Mouse (Mus musculus) limb, embryonic 12.5 days (tissue): ENCODE measurements around the gene Tenm3. TPM values are rescaled to one million over a fixed set of nuclear protein-coding genes. Genes with fewer than 3 reads are reported as not detected.

Source experiments
- ATAC-seq: fragments of 200-750 bp; cut with Nextera tagmentation; 2 replicates; pipeline ENCODE4 v1.8.0; 2017; ENCODE audit warnings: low read depth, moderate TSS enrichment; ENCODE audit not compliant: insufficient number of reproducible peaks, insufficient read depth, low FRiP score, low TSS enrichment
- H3K27ac ChIP-seq: fragments of 300-500 bp; sonication (generic); 2 replicates; pipeline ENCODE4 v1.5.1; 2016; ENCODE audit warnings: mild to moderate bottlenecking, moderate library complexity
- H3K27me3 ChIP-seq: fragments of 300-500 bp; sonication (generic); 2 replicates; pipeline ENCODE4 v1.6.1; 2016; ENCODE audit warnings: mild to moderate bottlenecking, moderate library complexity
- H3K36me3 ChIP-seq: fragments of 300-500 bp; sonication (generic); 2 replicates; pipeline ENCODE4 v1.6.1; 2016; ENCODE audit warnings: mild to moderate bottlenecking, moderate library complexity
- H3K4me1 ChIP-seq: fragments of 300-500 bp; sonication (generic); replicated peaks from 2 replicates; pipeline ENCODE4 v1.6.1; 2016
- H3K4me2 ChIP-seq: fragments of 300-500 bp; sonication (generic); 2 replicates; pipeline ENCODE4 v1.6.1; 2016; ENCODE audit warnings: mild to moderate bottlenecking, moderate library complexity
- H3K4me3 ChIP-seq: fragments of 300-500 bp; sonication (generic); replicated peaks from 2 replicates; pipeline ENCODE4 v1.5.1; 2016; ENCODE audit warnings: mild to moderate bottlenecking
- H3K9ac ChIP-seq: fragments of 300-500 bp; sonication (generic); replicated peaks from 2 replicates; pipeline ENCODE4 v1.6.1; 2016; ENCODE audit warnings: mild to moderate bottlenecking, moderate library complexity
- H3K9me3 ChIP-seq: fragments of 300-500 bp; sonication (generic); 2 replicates; pipeline ENCODE4 v1.6.1; 2016; ENCODE audit warnings: mild to moderate bottlenecking, moderate library complexity
- WGBS: fragments of 180-500 bp; shearing (Covaris S2); methylation state at CpG from one replicate; pipeline ENCODE4 v1.1.7; 2016; 5-methylcytosine and 5-hydroxymethylcytosine counted together
- polyA plus RNA-seq: library from polyadenylated mRNA; unstranded; fragments of >200 nt; fragmentation: Nextera tagmentation; extraction: Ambion mirVana; gene quantifications from 2 replicates; pipeline ENCODE4 v1.2.1, GENCODE M21; 2016

Gene Tenm3
- polyA plus RNA-seq, 1 experiment from 2014 or later = 47.1 TPM

- Histone ChIP-seq H3K27me3 (0 out of 2 replicates have a peak, but pooled peaks cover 4% of the 10 kb centered on the region), H3K4me3 (no peak overlapping the region), H3K4me2 (no peak overlapping the region), H3K9ac (no peak overlapping the region), H3K9me3 (no peaks in the 10 kb centered on the region), H3K36me3 (no peaks in the 10 kb centered on the region; the same call in 1 of the 2 replicates), H3K27ac (0 out of 2 replicates have a peak overlapping the region, but pooled peaks have one; percentile 23), H3K4me1 (peaks cover 24% of the 10 kb centered on the region)
- no peak for ATAC-seq
- 45% methylated on average over 1 of the region's 1 CpGs for WGBS
Observed at GRCm38 (mm10) chr8:48670387-48670786, 173.4 kb downstream of the Tenm3 start.

GRCm38 (mm10) chr8:48665193-48665592 lies 178.6 kb downstream of the Tenm3 start:
- Histone ChIP-seq H3K9ac (no peak overlapping the region), H3K36me3 (no peaks in the 10 kb centered on the region), H3K27me3 (0 out of 2 replicates have a peak, but pooled peaks cover 4% of the 10 kb centered on the region), H3K27ac (no peak overlapping the region), H3K9me3 (no peaks in the 10 kb centered on the region), H3K4me1 (peaks cover 5% of the 10 kb centered on the region; the same call in 1 of the 2 replicates), H3K4me3 (no peak overlapping the region), H3K4me2 (no peak overlapping the region)
- ATAC-seq = no peak
- WGBS = 92% methylated on average over 3 of the region's 3 CpGs

DNA sequence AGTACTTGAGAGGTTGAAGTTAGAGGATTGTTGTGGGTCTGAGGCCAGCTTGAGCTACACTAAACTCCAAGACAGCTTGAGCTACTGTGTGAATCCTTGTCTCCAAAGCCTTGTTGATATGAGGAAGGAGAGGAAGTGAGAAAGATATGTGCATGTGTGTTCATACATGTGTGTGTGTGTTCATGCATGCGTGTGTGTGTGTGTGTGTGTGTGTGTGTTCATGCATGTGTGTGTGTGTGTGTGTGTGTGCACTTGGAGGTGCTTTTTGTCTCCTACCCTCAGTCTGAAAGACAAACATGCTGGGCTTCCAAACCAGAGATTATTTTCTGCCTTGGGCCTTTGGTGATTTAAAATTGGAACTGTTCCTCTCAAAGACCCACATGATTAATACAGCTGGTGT lies 184.5 kb downstream of the Tenm3 start:
- WGBS = 83% methylated on average over 1 of the region's 1 CpGs
- Histone ChIP-seq H3K4me2 (no peak overlapping the region), H3K36me3 (no peaks in the 10 kb centered on the region), H3K27me3 (no peaks in the 10 kb centered on the region), H3K27ac (no peak overlapping the region), H3K9me3 (no peaks in the 10 kb centered on the region), H3K4me1 (peaks cover 8% of the 10 kb centered on the region; the same call in 1 of the 2 replicates), H3K4me3 (no peak overlapping the region), H3K9ac (no peak overlapping the region)
- no peak for ATAC-seq

GRCm38 (mm10) chr8:48655381-48656043 lies 188.2 kb downstream of the Tenm3 start:
- Histone ChIP-seq H3K27me3 (no peaks in the 10 kb centered on the region), H3K4me1 (peaks cover 8% of the 10 kb centered on the region; the same call in 1 of the 2 replicates), H3K4me2 (no peak overlapping the region), H3K9me3 (no peaks in the 10 kb centered on the region), H3K4me3 (no peak overlapping the region), H3K36me3 (no peaks in the 10 kb centered on the region), H3K27ac (no peak overlapping the region), H3K9ac (no peak overlapping the region)
- no peak for ATAC-seq
- 37% methylated on average over 15 of the region's 15 CpGs for WGBS

- Histone ChIP-seq H3K9ac (no peak overlapping the region), H3K27ac (no peak overlapping the region), H3K4me3 (no peak overlapping the region), H3K27me3 (no peaks in the 10 kb centered on the region), H3K9me3 (no peaks in the 10 kb centered on the region), H3K4me2 (no peak overlapping the region), H3K4me1 (peaks cover 12% of the 10 kb centered on the region; the same call in 1 of the 2 replicates), H3K36me3 (no peaks in the 10 kb centered on the region)
- ATAC-seq = no peak
- WGBS = 75% methylated on average over 7 of the region's 7 CpGs
Observed at GRCm38 (mm10) chr8:48649845-48650244, 193.9 kb downstream of the Tenm3 start.

GRCm38 (mm10) chr8:48649415-48649814 lies 194.3 kb downstream of the Tenm3 start:
- no peaks in the 10 kb centered on the region for H3K36me3 ChIP-seq
- H3K4me2 ChIP-seq = no peak overlapping the region
- ATAC-seq = no peak
- 54% methylated on average over 7 of the region's 7 CpGs for WGBS
- H3K4me3 ChIP-seq = no peak overlapping the region
- H3K9ac ChIP-seq = no peak overlapping the region
- no peaks in the 10 kb centered on the region for H3K9me3 ChIP-seq
- H3K27me3 ChIP-seq = no peaks in the 10 kb centered on the region
- no peak overlapping the region for H3K27ac ChIP-seq
- peaks cover 12% of the 10 kb centered on the region; the same call in 1 of the 2 replicates for H3K4me1 ChIP-seq

GRCm38 (mm10) chr8:48646110-48646509 lies 197.6 kb downstream of the Tenm3 start:
- no peaks in the 10 kb centered on the region for H3K36me3 ChIP-seq
- no peak overlapping the region for H3K9ac ChIP-seq
- H3K4me1 ChIP-seq = peaks cover 12% of the 10 kb centered on the region; the same call in 1 of the 2 replicates
- H3K4me3 ChIP-seq = no peak overlapping the region
- H3K9me3 ChIP-seq = no peaks in the 10 kb centered on the region
- H3K4me2 ChIP-seq = peak overlapping the region; percentile 17; the same call in 1 of the 2 replicates
- H3K27me3 ChIP-seq = no peaks in the 10 kb centered on the region
- ATAC-seq = no peak
- no peak overlapping the region for H3K27ac ChIP-seq
- 67% methylated on average over 18 of the region's 18 CpGs for WGBS

DNA sequence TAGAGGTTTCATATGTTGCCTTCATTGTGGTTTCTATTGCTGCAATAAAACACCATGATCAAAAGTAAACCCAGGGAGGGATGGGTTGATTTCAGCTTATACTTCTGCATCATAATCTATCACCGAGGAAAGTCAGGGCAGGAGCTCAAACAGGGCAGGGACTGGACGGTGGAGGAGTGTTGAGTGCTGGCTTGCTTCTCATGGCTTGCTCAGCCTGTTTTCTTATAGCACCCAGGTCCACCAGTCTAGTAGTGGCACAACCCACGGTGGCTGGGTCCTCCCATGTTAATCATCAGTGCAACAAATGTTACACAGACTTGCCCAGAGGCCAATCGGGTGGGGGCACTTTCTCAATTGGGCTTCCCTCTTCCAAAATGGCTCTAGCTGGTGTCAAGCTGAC lies 205.6 kb downstream of the Tenm3 start:
- Histone ChIP-seq H3K4me1 (no peaks in the 10 kb centered on the region), H3K9ac (no peak overlapping the region), H3K4me2 (no peak overlapping the region), H3K27me3 (no peaks in the 10 kb centered on the region), H3K4me3 (no peak overlapping the region), H3K9me3 (no peaks in the 10 kb centered on the region), H3K27ac (no peak overlapping the region), H3K36me3 (no peaks in the 10 kb centered on the region)
- 83% methylated on average over 4 of the region's 4 CpGs for WGBS
- no peak for ATAC-seq

GRCm38 (mm10) chr8:48636979-48637378 lies 206.8 kb downstream of the Tenm3 start:
- Histone ChIP-seq H3K27me3 (no peaks in the 10 kb centered on the region), H3K9me3 (no peaks in the 10 kb centered on the region), H3K9ac (no peak overlapping the region), H3K4me1 (no peaks in the 10 kb centered on the region), H3K4me3 (no peak overlapping the region), H3K4me2 (no peak overlapping the region), H3K36me3 (no peaks in the 10 kb centered on the region), H3K27ac (no peak overlapping the region)
- ATAC-seq = no peak
- WGBS = 81% methylated on average over 5 of the region's 5 CpGs

DNA sequence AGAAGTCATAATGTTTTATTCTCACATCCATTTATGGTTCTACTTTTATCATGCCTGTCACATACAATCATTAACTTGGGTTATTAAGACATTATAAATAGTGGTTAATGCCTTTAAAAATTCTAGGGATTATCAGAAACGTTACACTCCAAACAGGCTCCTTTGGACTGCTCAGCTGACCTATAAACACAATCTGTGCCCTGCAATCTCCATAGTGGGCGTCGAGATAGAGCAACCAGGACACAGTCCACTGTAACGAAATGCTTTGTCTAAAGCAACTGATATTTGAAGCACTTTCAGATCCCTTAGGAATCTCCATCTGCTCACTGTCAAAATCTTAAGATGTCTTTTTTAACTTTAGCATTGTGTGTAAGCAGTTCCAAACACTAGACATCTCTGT lies 207.9 kb downstream of the Tenm3 start:
- Histone ChIP-seq H3K27me3 (no peaks in the 10 kb centered on the region), H3K4me3 (no peak overlapping the region), H3K4me1 (no peaks in the 10 kb centered on the region), H3K9me3 (no peaks in the 10 kb centered on the region), H3K9ac (no peak overlapping the region), H3K27ac (no peak overlapping the region), H3K36me3 (no peaks in the 10 kb centered on the region), H3K4me2 (no peak overlapping the region)
- no peak for ATAC-seq
- 61% methylated on average over 4 of the region's 4 CpGs for WGBS

- no peaks in the 10 kb centered on the region for H3K4me1 ChIP-seq
- no peaks in the 10 kb centered on the region for H3K27me3 ChIP-seq
- no peaks in the 10 kb centered on the region for H3K36me3 ChIP-seq
- WGBS = 41% methylated on average over 8 of the region's 8 CpGs
- H3K9ac ChIP-seq = no peak overlapping the region
- ATAC-seq = 0 out of 2 replicates have a peak, but pooled peaks have one; percentile 26
- H3K27ac ChIP-seq = no peak overlapping the region
- H3K4me3 ChIP-seq = no peak overlapping the region
- no peaks in the 10 kb centered on the region for H3K9me3 ChIP-seq
- H3K4me2 ChIP-seq = no peak overlapping the region
Observed at GRCm38 (mm10) chr8:48633426-48633825, 210.3 kb downstream of the Tenm3 start.
